Mouse (Mus musculus): ENCODE data around the gene Ankmy1. TPM values are rescaled to one million over a fixed set of nuclear protein-coding genes. Genes with fewer than 3 reads are reported as not detected.

Gene Ankmy1
- polyA plus RNA-seq, 1 experiment from 2014 or later = 4.6 TPM

DNA sequence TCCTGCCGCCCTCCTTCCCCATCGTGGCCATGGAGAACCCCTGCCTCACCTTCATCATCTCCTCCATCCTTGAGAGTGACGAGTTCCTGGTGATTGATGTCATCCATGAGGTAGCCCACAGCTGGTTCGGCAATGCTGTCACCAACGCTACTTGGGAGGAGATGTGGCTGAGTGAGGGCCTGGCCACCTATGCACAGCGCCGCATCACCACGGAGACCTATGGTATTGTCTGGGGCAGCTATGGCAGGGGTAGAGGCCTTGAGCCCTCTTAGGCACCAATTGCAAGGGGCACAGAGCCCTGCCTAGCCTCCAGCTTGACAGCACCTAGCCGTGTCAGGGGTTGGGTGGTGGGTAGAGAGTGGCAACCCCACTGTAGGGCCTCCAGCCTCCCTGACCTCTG lies 14.0 kb upstream of the Ankmy1 start:
- ATAC-seq (ENCODE audit: low read depth) = no peak
- H3K4me2 ChIP-seq (ENCODE audit: low read depth, low read length) = no peak overlapping the region
- peaks cover 71% of the 10 kb centered on the region for H3K36me3 ChIP-seq (ENCODE audit: control insufficient read depth, insufficient read depth, low read length)
- no peak overlapping the region for H3K27ac ChIP-seq (ENCODE audit: low read depth, low read length)
- H3K27me3 ChIP-seq (ENCODE audit: control insufficient read depth, insufficient read depth, low read length) = no peaks in the 10 kb centered on the region
- no peak overlapping the region for H3K9ac ChIP-seq (replicated peaks; ENCODE audit: low read depth, low read length)
- WGBS = 94% methylated on average over 9 of the region's 9 CpGs
- H3K4me3 ChIP-seq (ENCODE audit: low read depth, low read length) = no peak overlapping the region
- H3K4me1 ChIP-seq (ENCODE audit: control insufficient read depth, insufficient read depth, low read length) = peaks cover 14% of the 10 kb centered on the region
- no peaks in the 10 kb centered on the region for H3K9me3 ChIP-seq (ENCODE audit: control insufficient read depth, low read length)

DNA sequence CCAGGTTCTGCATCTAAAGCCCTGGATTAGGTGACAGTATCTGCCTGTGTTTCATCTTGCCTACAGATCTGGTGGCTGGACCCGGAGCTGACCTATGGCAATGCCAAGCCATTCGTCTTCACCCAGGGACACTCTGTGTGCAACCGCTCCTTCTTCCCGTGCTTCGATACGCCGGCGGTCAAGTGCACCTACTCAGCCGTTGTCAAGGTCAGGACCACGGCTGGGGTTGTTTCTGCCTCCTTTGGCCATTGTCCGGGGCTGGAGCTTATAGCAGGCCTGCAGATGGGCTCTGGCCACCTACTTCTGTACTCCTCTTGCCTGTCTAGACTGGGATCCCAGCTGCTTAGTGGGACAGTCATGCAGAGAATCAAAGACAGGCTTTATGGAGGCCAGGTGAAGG lies 12.3 kb upstream of the Ankmy1 start:
- H3K9ac ChIP-seq (replicated peaks; ENCODE audit: low read depth, low read length) = no peak overlapping the region
- 94% methylated on average over 11 of the region's 11 CpGs for WGBS
- no peak overlapping the region for H3K27ac ChIP-seq (ENCODE audit: low read depth, low read length)
- H3K9me3 ChIP-seq (ENCODE audit: control insufficient read depth, low read length) = no peaks in the 10 kb centered on the region
- H3K4me3 ChIP-seq (ENCODE audit: low read depth, low read length) = no peak overlapping the region
- H3K4me1 ChIP-seq (ENCODE audit: control insufficient read depth, insufficient read depth, low read length) = peaks cover 21% of the 10 kb centered on the region
- ATAC-seq (ENCODE audit: low read depth) = no peak
- H3K4me2 ChIP-seq (ENCODE audit: low read depth, low read length) = no peak overlapping the region
- H3K27me3 ChIP-seq (ENCODE audit: control insufficient read depth, insufficient read depth, low read length) = no peaks in the 10 kb centered on the region
- H3K36me3 ChIP-seq (ENCODE audit: control insufficient read depth, insufficient read depth, low read length) = peaks cover 58% of the 10 kb centered on the region

DNA sequence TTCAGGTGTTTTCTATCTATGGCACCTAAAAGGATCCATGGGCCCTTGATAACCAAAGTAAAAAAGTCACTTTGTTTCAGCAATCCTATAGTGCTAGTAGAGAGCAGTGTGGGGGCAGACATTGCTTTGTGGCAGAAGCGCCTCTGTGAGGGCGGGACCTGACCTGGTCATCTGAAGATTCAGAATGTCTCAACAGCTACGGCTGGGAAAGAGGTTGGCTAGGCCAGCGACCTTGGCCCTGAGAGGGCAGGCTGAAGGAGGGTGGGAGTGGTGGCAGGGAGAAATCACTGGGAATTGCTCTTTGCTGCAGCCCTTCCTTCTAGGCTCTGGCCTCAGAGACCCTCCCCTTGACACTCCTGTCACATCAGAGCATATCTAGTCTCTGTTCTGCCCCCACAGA lies 11.5 kb upstream of the Ankmy1 start:
- H3K9me3 ChIP-seq (ENCODE audit: control insufficient read depth, low read length) = no peaks in the 10 kb centered on the region
- peaks cover 51% of the 10 kb centered on the region for H3K36me3 ChIP-seq (ENCODE audit: control insufficient read depth, insufficient read depth, low read length)
- no peak overlapping the region for H3K4me2 ChIP-seq (ENCODE audit: low read depth, low read length)
- H3K27ac ChIP-seq (ENCODE audit: low read depth, low read length) = no peak overlapping the region
- H3K4me1 ChIP-seq (ENCODE audit: control insufficient read depth, insufficient read depth, low read length) = peaks cover 27% of the 10 kb centered on the region
- ATAC-seq (ENCODE audit: low read depth) = no peak
- no peaks in the 10 kb centered on the region for H3K27me3 ChIP-seq (ENCODE audit: control insufficient read depth, insufficient read depth, low read length)
- no peak overlapping the region for H3K4me3 ChIP-seq (ENCODE audit: low read depth, low read length)
- WGBS = 80% methylated on average over 4 of the region's 4 CpGs
- H3K9ac ChIP-seq (replicated peaks; ENCODE audit: low read depth, low read length) = no peak overlapping the region

DNA sequence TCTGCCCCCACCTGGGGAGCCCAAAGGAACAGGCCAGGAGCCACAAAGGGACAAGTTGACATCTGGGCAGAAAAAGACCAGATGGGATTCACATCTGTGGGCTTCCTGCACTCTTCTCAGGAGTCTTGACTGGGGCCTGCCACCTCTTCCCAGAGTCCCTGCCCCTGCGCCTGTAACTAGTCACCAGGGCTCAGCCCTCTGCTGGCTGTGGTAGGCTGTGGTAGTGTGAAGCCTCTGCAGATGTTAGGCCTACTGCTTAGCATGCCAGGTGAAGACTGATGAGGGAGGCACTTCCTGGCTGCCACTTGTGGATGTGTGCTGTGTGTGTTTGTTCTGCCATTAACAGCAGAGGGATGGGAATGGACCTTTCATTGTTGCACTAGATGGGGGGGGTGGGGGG lies 9.6 kb upstream of the Ankmy1 start:
- 71% methylated on average over 1 of the region's 1 CpGs for WGBS
- H3K4me3 ChIP-seq (ENCODE audit: low read depth, low read length) = peak overlapping the region; percentile 86
- ATAC-seq (ENCODE audit: low read depth) = no peak
- peak overlapping the region; percentile 94; the same call in 1 of the 2 replicates for H3K9ac ChIP-seq (replicated peaks; ENCODE audit: low read depth, low read length)
- peaks cover 35% of the 10 kb centered on the region for H3K4me1 ChIP-seq (ENCODE audit: control insufficient read depth, insufficient read depth, low read length)
- no peaks in the 10 kb centered on the region for H3K27me3 ChIP-seq (ENCODE audit: control insufficient read depth, insufficient read depth, low read length)
- H3K4me2 ChIP-seq (ENCODE audit: low read depth, low read length) = peak overlapping the region; percentile 98
- H3K9me3 ChIP-seq (ENCODE audit: control insufficient read depth, low read length) = no peaks in the 10 kb centered on the region
- H3K36me3 ChIP-seq (ENCODE audit: control insufficient read depth, insufficient read depth, low read length) = peaks cover 31% of the 10 kb centered on the region
- no peak overlapping the region for H3K27ac ChIP-seq (ENCODE audit: low read depth, low read length)

DNA sequence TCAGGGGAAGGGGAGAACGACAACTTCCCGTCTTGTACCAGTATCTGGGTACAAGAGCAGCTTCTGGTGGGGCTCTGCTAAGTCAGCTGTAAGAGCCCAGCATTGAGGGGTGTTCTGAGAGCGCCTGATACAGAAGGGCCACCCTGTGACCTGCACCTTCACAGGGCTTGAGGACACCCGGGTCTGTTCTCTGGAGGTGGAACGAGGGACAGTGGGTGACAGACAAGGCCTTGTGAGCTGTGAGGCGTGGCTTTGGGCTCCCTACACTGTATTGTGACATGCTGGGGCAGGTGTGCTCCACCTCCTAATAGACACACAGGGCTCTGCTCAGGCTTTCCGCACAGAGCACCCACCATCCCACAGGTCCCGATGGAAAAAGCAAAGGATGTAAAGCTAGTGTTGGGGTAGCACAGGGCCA lies 9.0 kb upstream of the Ankmy1 start:
- no peak for ATAC-seq (ENCODE audit: low read depth)
- H3K36me3 ChIP-seq (ENCODE audit: control insufficient read depth, insufficient read depth, low read length) = peaks cover 26% of the 10 kb centered on the region
- peak overlapping the region; percentile 86 for H3K4me3 ChIP-seq (ENCODE audit: low read depth, low read length)
- peak overlapping the region; percentile 98 for H3K4me2 ChIP-seq (ENCODE audit: low read depth, low read length)
- peak overlapping the region; percentile 94 for H3K9ac ChIP-seq (replicated peaks; ENCODE audit: low read depth, low read length)
- WGBS = 39% methylated on average over 8 of the region's 8 CpGs
- no peaks in the 10 kb centered on the region for H3K27me3 ChIP-seq (ENCODE audit: control insufficient read depth, insufficient read depth, low read length)
- peak overlapping the region; percentile 93 for H3K27ac ChIP-seq (ENCODE audit: low read depth, low read length)
- H3K4me1 ChIP-seq (ENCODE audit: control insufficient read depth, insufficient read depth, low read length) = peaks cover 35% of the 10 kb centered on the region
- H3K9me3 ChIP-seq (ENCODE audit: control insufficient read depth, low read length) = no peaks in the 10 kb centered on the region

DNA sequence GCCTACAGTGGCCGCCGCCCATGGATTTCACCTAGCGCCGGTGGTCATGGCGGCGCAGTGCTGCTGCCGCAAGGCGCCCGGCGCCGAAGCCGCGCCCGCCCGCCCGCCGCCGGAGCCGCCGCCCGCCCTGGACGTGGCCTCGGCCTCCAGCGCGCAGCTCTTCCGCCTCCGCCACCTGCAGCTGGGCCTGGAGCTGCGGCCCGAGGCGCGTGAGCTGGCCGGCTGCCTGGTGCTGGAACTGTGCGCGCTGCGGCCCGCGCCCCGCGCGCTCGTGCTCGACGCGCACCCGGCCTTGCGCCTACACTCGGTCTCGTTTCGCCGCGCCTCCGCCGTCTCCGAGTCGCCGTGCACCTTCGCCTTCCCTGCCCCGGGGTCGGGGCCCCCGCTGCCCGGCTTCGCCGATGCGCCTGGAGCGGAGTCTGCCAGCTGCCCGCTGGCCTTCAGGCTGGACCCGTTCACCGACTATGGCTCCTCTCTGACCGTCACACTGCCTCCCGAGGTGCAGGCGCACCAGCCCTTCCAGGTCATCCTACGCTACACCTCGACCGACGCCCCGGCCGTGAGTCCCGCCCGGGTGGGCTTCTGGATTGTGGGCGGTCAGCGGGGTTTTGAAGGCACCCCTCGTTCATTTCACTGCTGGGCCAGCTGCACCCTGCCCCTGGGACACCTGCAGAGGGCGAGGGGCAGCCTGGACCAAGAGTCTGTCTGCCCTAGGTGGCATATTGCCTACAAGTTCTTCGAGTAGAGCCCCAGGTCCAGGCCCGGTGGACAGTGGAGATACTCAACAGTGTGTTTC lies 8.4 kb upstream of the Ankmy1 start:
- under 1% methylated on average over 65 of the region's 85 CpGs for WGBS
- no peaks in the 10 kb centered on the region for H3K9me3 ChIP-seq (ENCODE audit: control insufficient read depth, low read length)
- H3K4me3 ChIP-seq (ENCODE audit: low read depth, low read length) = peak overlapping the region; percentile 86
- peaks cover 37% of the 10 kb centered on the region for H3K4me1 ChIP-seq (ENCODE audit: control insufficient read depth, insufficient read depth, low read length)
- H3K36me3 ChIP-seq (ENCODE audit: control insufficient read depth, insufficient read depth, low read length) = peaks cover 20% of the 10 kb centered on the region
- ATAC-seq (ENCODE audit: low read depth) = peak; percentile 35
- no peaks in the 10 kb centered on the region for H3K27me3 ChIP-seq (ENCODE audit: control insufficient read depth, insufficient read depth, low read length)
- H3K9ac ChIP-seq (replicated peaks; ENCODE audit: low read depth, low read length) = peak overlapping the region; percentile 94
- peak overlapping the region; percentile 98 for H3K4me2 ChIP-seq (ENCODE audit: low read depth, low read length)
- peak overlapping the region; percentile 93 for H3K27ac ChIP-seq (ENCODE audit: low read depth, low read length)

DNA sequence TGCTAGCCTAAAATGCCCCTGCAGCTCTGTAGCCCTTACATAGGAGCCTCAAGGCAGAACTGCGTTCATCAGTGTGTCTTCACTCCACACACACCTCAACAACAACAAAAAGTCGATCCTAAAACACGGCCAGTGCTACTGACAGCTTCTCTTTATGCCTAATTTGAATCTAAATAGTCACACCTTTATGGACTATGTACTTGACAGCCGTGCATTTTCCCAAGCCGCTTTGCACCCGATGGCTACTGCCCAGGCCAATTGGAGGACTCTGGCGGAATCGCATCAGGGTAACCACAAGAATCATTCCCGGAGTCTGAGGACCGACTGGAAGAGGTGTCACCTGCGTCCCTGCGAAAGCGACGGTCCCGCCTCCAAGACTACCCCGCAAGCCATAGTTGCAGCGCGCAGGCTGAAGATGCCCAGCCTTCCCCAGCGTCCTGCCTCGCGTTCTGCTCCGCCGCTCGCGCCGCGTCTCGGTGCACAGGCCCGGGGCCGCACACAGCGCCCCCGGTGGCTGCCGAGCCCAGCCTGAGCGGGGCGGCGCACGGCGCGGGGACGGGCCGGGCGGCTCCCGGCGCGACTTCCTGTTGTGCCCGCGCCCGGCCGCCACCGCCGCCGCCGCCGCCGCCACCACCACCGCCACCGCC lies 7.7 kb upstream of the Ankmy1 start, which contains the start of gene Rnpepl1:
TSS of gene Rnpepl1 (plus strand) at position 545 of the 647 bp plus-strand sequence.
- H3K4me1 ChIP-seq (ENCODE audit: control insufficient read depth, insufficient read depth, low read length) = peaks cover 37% of the 10 kb centered on the region
- under 1% methylated on average over 43 of the region's 57 CpGs for WGBS
- H3K9me3 ChIP-seq (ENCODE audit: control insufficient read depth, low read length) = no peaks in the 10 kb centered on the region
- peak within 1 kb of the TSS; percentile 93 for H3K27ac ChIP-seq (ENCODE audit: low read depth, low read length)
- peak within 1 kb of the TSS; percentile 86 for H3K4me3 ChIP-seq (ENCODE audit: low read depth, low read length)
- peak within 1 kb of the TSS; percentile 98 for H3K4me2 ChIP-seq (ENCODE audit: low read depth, low read length)
- peak; percentile 82 for ATAC-seq (ENCODE audit: low read depth)
- H3K36me3 ChIP-seq (ENCODE audit: control insufficient read depth, insufficient read depth, low read length) = peaks cover 13% of the 10 kb centered on the region
- H3K9ac ChIP-seq (replicated peaks; ENCODE audit: low read depth, low read length) = peak within 1 kb of the TSS; percentile 94
- H3K27me3 ChIP-seq (ENCODE audit: control insufficient read depth, insufficient read depth, low read length) = no peaks in the 10 kb centered on the region

DNA sequence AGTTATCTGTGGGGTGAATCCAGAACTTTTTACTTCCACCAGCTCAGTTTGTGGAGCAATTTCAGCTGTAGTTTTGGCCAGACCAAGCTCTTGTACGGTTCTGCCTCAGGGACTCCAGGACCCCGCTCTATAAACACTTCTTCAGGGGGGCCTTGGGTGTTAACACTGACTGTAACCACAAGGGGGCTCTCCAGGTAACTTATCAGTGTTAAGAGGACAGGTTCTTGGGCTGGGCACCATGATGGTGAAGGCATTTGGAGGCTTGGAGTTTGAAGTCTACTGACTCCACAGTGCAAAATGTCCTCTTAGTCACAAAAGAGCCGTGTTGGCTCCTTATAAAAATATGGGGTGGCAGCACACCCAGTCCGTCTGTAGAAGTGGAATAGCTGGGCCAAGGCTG lies 6.4 kb upstream of the Ankmy1 start:
- no peak overlapping the region for H3K4me3 ChIP-seq (ENCODE audit: low read depth, low read length)
- 72% methylated on average over 4 of the region's 4 CpGs for WGBS
- no peak for ATAC-seq (ENCODE audit: low read depth)
- H3K9ac ChIP-seq (replicated peaks; ENCODE audit: low read depth, low read length) = no peak overlapping the region
- no peak overlapping the region for H3K27ac ChIP-seq (ENCODE audit: low read depth, low read length)
- no peak overlapping the region for H3K4me2 ChIP-seq (ENCODE audit: low read depth, low read length)
- H3K27me3 ChIP-seq (ENCODE audit: control insufficient read depth, insufficient read depth, low read length) = no peaks in the 10 kb centered on the region
- H3K36me3 ChIP-seq (ENCODE audit: control insufficient read depth, insufficient read depth, low read length) = peaks cover 4% of the 10 kb centered on the region; the same call in 1 of the 2 replicates
- peaks cover 37% of the 10 kb centered on the region for H3K4me1 ChIP-seq (ENCODE audit: control insufficient read depth, insufficient read depth, low read length)
- no peaks in the 10 kb centered on the region for H3K9me3 ChIP-seq (ENCODE audit: control insufficient read depth, low read length)

DNA sequence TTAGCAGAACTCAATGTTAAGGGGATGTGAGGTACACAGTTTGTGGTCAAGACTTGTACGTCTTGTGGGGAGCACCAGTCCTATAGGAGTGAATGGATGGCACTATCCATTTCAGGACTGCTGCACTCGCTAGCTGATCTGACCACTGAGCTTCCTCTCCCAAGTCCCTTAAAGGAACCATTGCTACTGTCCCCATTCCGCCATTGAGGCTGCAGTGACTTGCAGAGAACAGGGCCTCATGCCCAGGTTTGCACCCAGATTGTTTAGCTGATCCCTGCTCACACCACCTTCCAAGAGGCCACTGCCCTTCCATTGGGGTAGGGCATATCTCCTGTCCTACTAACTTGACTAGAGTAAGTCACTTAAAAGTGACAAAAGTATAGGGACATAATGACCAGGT lies 6.0 kb upstream of the Ankmy1 start:
- Histone ChIP-seq H3K4me2 (ENCODE audit: low read depth, low read length) (no peak overlapping the region), H3K36me3 (ENCODE audit: control insufficient read depth, insufficient read depth, low read length) (no peaks in the 10 kb centered on the region), H3K9ac (replicated peaks; ENCODE audit: low read depth, low read length) (no peak overlapping the region), H3K27me3 (ENCODE audit: control insufficient read depth, insufficient read depth, low read length) (no peaks in the 10 kb centered on the region), H3K4me1 (ENCODE audit: control insufficient read depth, insufficient read depth, low read length) (peaks cover 37% of the 10 kb centered on the region), H3K27ac (ENCODE audit: low read depth, low read length) (no peak overlapping the region), H3K4me3 (ENCODE audit: low read depth, low read length) (no peak overlapping the region), H3K9me3 (ENCODE audit: control insufficient read depth, low read length) (no peaks in the 10 kb centered on the region)
- 91% methylated on average over 3 of the region's 3 CpGs for WGBS
- ATAC-seq (ENCODE audit: low read depth) = no peak
